Mouse (Mus musculus): ENCODE data around the gene Eci1.

Eci1 gene

DNA sequence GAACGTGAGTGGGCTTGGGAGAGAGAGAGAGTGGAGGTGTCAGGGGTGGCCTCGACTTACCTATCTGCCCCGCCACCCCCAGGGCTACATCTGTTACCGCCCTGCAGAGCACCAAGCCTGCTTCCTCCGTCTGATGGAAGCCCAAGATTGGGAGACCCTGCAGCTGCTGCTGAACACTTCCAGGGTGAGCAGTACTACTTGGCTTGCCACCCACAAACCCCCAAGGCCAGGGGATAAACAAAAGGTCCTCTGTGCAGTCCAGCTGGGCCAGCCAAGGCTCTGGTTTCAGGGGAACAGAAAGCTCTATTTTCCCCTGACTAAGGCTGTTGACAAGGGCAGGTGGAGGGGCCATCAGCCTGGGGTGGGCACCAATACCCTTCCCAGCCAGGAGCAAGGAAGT lies 48.1 kb downstream of the Eci1 start:
- peak; percentile 92 for DNase-seq

DNA sequence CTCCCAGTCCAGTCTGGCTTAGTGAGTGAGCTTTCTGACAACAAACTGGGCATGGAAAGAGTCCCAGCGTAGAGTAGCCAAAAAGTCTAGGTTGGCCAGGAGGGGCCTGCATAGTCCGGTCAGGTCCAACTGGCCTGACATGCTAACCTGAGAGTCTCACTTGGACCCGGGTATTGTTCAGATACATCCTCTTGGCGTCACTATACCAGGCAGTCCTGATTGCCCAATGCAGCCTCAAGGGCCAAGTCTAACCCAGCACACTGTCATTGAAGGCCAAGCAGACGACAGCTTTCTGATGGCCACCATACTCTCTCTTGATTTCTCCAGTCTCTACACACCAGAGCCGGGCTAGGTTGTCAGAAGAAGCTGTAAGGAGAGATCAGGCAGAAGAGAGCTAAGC lies 49.1 kb downstream of the Eci1 start:
- DNase-seq, result peak; percentile 91

DNA sequence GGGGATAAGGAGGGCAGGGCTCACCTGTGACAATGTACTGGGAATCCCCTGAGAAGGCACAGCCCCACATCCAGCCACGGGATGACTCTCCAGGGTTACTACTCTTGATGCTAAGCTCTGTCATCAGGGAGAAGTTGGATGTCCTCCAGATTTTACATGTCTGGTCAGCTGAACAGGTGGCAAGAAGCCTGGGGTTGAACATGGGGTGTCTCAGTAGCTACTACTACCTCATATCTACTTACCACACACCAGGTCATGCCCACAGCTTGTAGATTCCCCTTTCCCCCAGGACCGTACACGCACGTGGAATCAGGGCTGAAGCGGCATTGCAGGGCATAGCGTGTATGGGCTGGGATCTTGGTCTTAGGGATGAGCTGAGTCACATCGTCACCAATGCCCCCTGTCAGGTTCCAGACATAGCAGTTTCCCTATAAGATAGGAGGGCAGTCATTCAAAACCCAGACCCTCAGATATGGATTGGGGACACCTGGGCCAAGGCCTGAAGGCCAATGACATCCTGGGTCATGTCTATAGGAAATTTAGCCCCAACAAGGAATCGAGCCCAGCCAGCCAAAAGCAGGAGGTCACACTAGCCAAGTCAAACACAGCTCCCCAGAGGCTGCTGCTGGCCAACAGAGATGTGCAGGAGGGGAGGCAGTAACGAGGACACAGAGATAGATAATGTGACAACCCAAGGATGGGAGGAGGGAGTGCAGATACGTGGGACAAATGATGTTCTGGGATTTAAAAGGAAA lies 49.8 kb downstream of the Eci1 start:
- peak; percentile 93 for DNase-seq

GRCm38 (mm10) chr17:24477053-24477984 lies 50.9 kb downstream of the Eci1 start:
- DNase-seq, result peak; percentile 92

GRCm38 (mm10) chr17:24477985-24478600 lies 51.7 kb downstream of the Eci1 start:
- peak; percentile 94 for DNase-seq

DNA sequence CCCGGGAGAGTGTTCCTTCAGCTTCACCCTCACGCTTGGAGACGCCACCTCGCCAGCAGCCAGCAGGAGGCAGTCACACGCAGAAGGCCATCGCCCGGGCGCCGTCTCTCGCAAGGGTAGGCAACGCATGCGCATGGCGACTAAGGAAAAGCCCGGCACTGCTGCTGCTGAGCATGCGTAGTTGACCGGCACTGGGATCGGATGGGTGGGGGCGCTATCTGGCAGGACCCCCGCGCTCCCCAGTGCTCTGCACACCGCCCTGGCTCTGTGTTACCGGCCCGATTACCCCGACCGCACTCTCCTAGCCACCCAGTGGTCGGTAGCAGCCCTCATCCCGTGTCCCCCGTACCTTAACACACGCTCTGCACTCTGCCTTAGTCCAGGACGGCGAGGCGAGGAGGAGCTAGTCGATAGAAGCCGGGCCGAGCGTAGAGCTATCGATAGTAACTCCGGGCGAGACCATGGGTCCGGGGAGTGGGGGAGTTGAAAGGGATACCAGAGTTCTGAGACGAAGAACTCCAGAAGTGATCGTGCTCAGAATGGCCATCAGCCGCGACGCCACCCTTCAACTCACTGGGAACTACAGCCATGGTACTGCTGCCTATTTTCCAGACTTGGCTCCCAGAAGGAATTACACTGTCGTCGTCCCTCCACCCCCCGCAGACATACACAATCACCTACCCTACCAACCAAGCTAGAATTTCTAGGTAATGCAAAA lies 52.4 kb downstream of the Eci1 start, which contains the start of gene Mlst8:
Gene Mlst8 (minus strand): TSS at position 416 of the 718 bp plus-strand sequence.
- peak; percentile 100 for DNase-seq

GRCm38 (mm10) chr17:24479431-24479830 lies 53.0 kb downstream of the Eci1 start:
- no peak for DNase-seq

DNA sequence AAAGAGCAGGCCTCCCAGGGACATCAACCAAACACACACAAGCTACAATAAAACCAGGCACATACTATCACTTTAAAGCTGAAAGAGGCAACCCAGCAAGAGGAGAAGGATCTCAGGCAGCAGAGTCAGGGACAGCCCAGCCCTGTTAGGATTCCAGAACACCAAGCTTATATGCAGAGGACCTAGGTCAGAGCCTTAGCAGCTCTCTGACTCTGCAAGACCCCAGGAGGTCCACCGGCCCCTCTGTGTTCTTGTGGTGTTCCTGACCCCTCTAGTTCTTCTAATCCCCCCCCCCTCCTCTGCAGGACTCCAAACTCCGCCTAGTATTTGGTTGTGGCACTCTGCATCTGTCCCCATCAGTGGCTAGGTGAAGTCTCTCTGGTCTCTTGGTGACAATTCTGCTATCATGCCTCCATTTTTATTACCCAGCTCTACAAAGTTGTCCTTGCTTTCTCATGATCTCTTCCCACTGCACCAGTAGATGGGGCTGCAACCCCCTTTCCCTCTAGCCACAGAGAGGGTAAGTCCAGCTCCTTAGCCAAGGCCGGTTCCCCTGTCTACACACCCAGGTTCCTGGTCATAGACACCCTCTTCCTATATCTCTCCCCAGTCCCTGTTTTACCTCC lies 53.9 kb downstream of the Eci1 start:
- no peak for DNase-seq

GRCm38 (mm10) chr17:24481027-24481815 lies 54.8 kb downstream of the Eci1 start:
- DNase-seq, result no peak

DNA sequence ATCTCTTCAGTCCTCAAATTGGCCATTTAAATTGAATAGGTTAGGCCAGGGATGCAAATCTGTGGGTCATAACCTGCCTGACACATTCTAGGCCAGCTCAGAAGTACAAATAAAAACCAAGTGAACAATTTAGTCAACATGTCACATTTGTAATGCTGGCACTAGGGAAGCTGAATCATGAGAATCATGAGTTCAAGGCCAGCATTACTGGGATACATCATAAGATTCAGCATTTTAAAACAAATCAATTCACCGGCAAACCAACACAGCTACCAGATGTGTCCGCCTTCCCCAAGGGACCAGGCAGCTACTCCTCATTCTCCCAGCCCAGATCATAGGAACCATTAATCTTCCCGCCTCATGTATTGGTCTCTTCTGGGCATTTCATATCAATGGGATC lies 57.1 kb downstream of the Eci1 start:
- DNase-seq, result no peak

DNA sequence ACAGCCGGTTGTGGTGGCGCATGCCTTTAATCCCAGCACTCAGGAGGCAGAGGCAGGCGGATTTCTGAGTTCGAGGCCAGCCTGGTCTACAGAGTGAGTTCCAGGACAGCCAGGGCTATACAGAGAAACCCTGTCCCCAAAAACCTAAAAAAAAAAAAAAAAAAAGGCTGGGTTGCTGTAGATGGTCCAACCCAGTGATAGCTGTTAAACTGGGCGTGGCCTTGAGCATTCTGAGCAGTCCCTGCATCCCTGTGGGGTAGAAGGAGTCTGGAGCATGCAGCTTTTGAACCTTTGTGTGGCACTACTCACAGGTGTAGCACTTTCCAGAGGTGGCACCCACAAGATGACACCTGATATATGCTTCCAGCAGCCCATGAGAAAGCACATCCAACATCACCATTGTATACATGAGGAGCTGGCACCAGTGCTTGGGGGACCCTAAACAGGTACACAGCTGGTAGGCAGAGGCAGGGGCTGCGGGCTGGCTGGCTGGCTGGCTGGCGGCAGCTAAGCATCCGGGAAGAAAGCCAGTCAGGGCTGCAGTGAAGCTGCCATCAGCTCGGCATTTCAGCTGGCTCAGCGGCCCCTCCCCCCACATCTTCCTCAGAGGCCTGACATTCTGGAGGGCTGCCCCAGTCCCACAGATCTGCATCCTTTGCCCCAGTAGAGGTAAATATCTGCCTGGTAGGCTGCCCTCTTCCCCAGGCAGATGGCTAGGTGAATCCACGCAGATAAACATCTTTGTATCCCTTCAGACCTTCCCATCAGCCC lies 58.8 kb downstream of the Eci1 start:
- no peak for DNase-seq

- DNase-seq, result no peak
These were observed 61.8 kb downstream of the Eci1 start, which contains the start of gene Caskin1 for GRCm38 (mm10) chr17:24488186-24488661. Gene Caskin1 (plus strand): TSS chr17:24488601.

DNA sequence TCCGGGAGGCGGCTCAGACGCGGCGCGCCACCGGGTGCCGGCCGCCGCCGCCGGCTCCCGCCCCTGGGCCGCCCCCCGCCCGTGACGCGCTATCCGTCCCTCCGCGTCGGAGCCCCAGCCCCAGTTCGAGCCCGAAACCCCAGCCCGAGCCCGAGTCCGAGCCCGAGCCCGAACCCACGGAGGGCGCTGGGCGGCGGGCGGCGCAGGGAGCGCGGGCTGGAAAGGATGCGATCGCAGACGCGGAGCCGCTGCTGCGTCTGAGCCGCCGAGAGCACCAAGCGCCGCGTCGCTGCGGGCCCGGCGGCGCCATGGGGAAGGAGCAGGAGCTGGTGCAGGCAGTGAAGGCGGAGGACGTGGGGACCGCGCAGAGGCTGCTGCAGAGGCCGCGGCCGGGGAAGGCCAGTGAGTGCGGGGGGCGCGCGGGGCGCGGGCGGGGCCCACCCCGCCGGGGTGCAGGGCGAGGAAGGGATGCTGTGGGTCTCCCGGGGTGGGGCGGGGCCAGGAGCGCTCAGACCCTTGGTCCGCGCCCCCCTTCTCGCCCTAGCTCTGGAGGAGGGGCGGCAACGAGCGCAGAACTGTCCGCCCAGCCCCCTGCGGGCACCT lies 62.3 kb downstream of the Eci1 start:
- DNase-seq, result peak; percentile 91

Data from heart, adult 11 months (tissue).